Mouse (Mus musculus) liver, adult 10 weeks (tissue): Measurements from ENCODE around the gene Ccdc88a. TPM values are rescaled to one million over a fixed set of nuclear protein-coding genes. Genes with fewer than 3 reads are reported as not detected.

Source experiments
- polyA plus RNA-seq: library from polyadenylated mRNA; stranded (reverse); fragments of 350-450 nt; fragmentation: Illumina TruSeq; extraction: RNeasy Lipid Tissue Mini Kit (QIAGEN cat#74804); gene quantifications from one replicate; pipeline ENCODE4 v1.2.3, GENCODE M21; 2014; ENCODE audit warnings: low read depth, low replicate concordance

Gene Ccdc88a
- 0.90 TPM for polyA plus RNA-seq

GRCm38 (mm10) chr11:29373396-29374273 is at the start of gene Ccdc88a:
TSS of gene Ccdc88a (plus strand) at chr11:29373658.

DNA sequence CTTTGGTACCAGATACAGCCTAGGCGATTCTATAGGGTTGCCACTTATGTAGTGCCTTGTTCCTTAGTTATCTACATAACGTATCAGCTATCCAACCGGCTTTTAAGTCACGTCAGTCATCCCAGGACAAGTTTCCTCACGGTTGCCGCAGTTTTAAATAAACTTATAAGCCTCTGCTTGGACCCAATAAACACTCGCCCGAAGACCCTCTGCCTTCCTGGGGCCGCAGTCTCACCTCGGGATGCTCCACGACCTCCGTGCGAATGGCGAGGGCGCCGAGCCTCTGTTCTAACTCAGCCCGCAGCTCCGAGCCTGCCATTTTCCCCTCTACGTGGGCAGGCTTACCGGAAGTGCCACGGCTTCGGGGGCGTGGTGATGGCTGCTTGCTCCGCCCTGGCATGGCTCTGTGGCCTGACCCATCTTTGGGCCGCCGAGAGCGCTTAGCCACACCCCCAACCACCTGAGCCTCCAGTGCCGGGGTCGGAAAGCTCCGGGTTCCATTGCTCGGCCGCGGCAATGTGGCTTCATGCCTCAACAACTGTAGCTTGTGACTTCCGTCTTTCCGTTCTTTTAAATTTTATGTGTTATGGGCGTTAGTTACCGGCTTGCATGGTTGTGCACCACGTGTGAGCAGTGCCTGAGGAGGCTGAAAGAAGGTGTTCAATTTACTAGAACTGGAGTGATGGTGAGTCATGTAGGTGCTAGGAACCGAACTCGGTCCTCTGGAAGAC is 141.4 kb downstream of the Ccdc88a start, which contains the start of gene Prorsd1:
TSS of gene Prorsd1 (minus strand) at position 352 of the 731 bp plus-strand sequence.

DNA sequence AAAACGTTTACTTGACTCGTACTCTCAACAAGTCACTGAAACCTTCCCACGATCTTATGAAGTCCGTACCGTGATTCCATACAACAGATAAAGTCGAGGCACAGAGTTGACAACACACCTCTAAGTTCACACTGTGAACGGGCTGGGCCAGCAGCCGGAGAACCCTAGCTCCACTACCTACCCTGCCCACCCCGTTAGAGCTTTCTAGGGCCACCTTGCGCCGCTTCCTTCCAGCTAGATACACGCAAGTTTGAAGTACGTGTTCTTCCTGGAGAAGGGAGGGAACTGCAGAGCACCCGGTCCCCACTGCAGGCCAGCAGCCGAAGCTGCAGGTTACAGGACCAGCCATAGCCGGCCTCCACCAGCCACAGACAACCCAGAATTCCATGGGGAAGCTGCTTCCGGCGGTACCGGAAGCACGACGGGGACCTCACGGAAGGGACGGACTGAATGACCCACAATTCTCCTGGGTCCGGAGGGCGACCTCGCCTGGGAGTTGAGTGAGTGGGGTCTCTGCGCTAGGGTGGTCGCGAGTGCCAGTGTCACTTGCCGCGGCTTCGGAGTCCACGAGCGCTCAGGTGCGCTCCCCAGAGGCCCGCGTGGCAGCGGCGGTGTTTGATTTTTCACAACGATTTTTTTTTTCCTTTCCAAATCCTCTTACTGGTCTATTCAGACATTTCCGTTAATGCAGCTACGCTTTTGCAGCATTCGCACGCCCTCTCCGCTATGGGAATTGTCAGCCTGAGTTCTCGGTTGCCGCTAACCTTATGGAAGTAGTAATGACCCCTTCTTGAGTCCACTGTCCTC is 152.7 kb downstream of the Ccdc88a start, which contains the start of gene Mtif2:
TSS of gene Mtif2 (plus strand) at position 421 of the 807 bp plus-strand sequence.

GRCm38 (mm10) chr11:29547752-29548503 is 174.5 kb downstream of the Ccdc88a start, which contains the start of the genes Clhc1 and Rps27a:
TSS of gene Clhc1 (plus strand) at chr11:29547950.
TSS of gene Rps27a (minus strand) at chr11:29548109.

Other genes with a start within 250 kb of the Ccdc88a start
- gene Pnpt1, start 242.9 kb upstream of the Ccdc88a start, polyA plus RNA-seq = 63.0 TPM
- 55.7 TPM for gene Ppp4r3b, start 200.8 kb upstream of the Ccdc88a start, polyA plus RNA-seq
- gene Cfap36, start 126.2 kb upstream of the Ccdc88a start, polyA plus RNA-seq = 47.2 TPM
- gene Prorsd1, start 141.4 kb downstream of the Ccdc88a start, polyA plus RNA-seq = 43.5 TPM
- gene Mtif2, start 152.8 kb downstream of the Ccdc88a start, polyA plus RNA-seq = 52.5 TPM
- gene Clhc1, start 174.3 kb downstream of the Ccdc88a start, polyA plus RNA-seq = 0.19 TPM
- 630 TPM for gene Rps27a, start 174.5 kb downstream of the Ccdc88a start, polyA plus RNA-seq